Mouse (Mus musculus) liver, embryonic 15.5 days (tissue): ENCODE measurements around the gene 2210011C24Rik. TPM values are rescaled to one million over a fixed set of nuclear protein-coding genes. Genes with fewer than 3 reads are reported as not detected.
A peak's percentile ranks its signal among the peaks of the same experiment; 100 is the strongest.

Experiments used
- ATAC-seq: fragments of 200-750 bp; cut with Nextera tagmentation; 2 replicates; pipeline ENCODE4 v1.8.0; 2017; ENCODE audit warnings: moderate number of reproducible peaks, mild to moderate bottlenecking, moderate library complexity; ENCODE audit not compliant: insufficient read depth
- H3K27ac ChIP-seq: fragments of 300-500 bp; sonication (generic); replicated peaks from 2 replicates; pipeline ENCODE4 v1.5.1; 2015; ENCODE audit warnings: mild to moderate bottlenecking, inconsistent platforms
- H3K27me3 ChIP-seq: fragments of 300-500 bp; sonication (generic); 2 replicates; pipeline ENCODE4 v1.6.1; 2015; ENCODE audit warnings: mild to moderate bottlenecking, inconsistent platforms
- H3K36me3 ChIP-seq: fragments of 300-500 bp; sonication (generic); replicated peaks from 2 replicates; pipeline ENCODE4 v1.6.1; 2015; ENCODE audit warnings: moderate library complexity, mild to moderate bottlenecking, inconsistent platforms
- H3K4me1 ChIP-seq: fragments of 300-500 bp; sonication (generic); replicated peaks from 2 replicates; pipeline ENCODE4 v1.6.1; 2015; ENCODE audit warnings: inconsistent platforms
- H3K4me2 ChIP-seq: fragments of 300-500 bp; sonication (generic); 2 replicates; pipeline ENCODE4 v1.6.1; 2015; ENCODE audit warnings: moderate library complexity, mild to moderate bottlenecking, inconsistent platforms
- H3K4me3 ChIP-seq: fragments of 300-500 bp; sonication (generic); replicated peaks from 2 replicates; pipeline ENCODE4 v1.5.1; 2015; ENCODE audit warnings: mild to moderate bottlenecking, inconsistent platforms
- H3K9ac ChIP-seq: fragments of 300-500 bp; sonication (generic); 2 replicates; pipeline ENCODE4 v1.6.1; 2015; ENCODE audit warnings: moderate library complexity, mild to moderate bottlenecking, inconsistent platforms
- H3K9me3 ChIP-seq: fragments of 300-500 bp; sonication (generic); replicated peaks from 2 replicates; pipeline ENCODE4 v1.6.1; 2016; ENCODE audit warnings: inconsistent platforms
- WGBS: fragments of 180-500 bp; shearing (Covaris S2); methylation state at CpG from one replicate; pipeline ENCODE4 v1.1.7; 2015; ENCODE audit warnings: mixed read lengths; ENCODE audit not compliant: insufficient replicate concordance; 5-methylcytosine and 5-hydroxymethylcytosine counted together
- polyA plus RNA-seq: library from polyadenylated mRNA; unstranded; fragments of >200 nt; fragmentation: Nextera tagmentation; extraction: Ambion mirVana; gene quantifications from 2 replicates; pipeline ENCODE4 v1.2.1, GENCODE M21; 2015

Gene 2210011C24Rik
- polyA plus RNA-seq, 1 experiment from 2014 or later = not detected

- Histone ChIP-seq H3K27ac (no peak overlapping the region), H3K27me3 (no peaks in the 10 kb centered on the region), H3K9me3 (no peaks in the 10 kb centered on the region), H3K4me2 (no peak overlapping the region), H3K4me3 (no peak overlapping the region), H3K9ac (no peak overlapping the region), H3K36me3 (peaks cover 15% of the 10 kb centered on the region), H3K4me1 (peaks cover 49% of the 10 kb centered on the region)
- ATAC-seq = no peak
- WGBS = 61% methylated on average over 4 of the region's 4 CpGs
These were observed 35.8 kb downstream of the 2210011C24Rik start for GRCm38 (mm10) chr8:83976101-83976630.

- Histone ChIP-seq H3K27me3 (no peaks in the 10 kb centered on the region), H3K4me2 (no peak overlapping the region), H3K27ac (no peak overlapping the region), H3K9me3 (no peaks in the 10 kb centered on the region), H3K36me3 (peaks cover 24% of the 10 kb centered on the region), H3K4me3 (no peak overlapping the region), H3K4me1 (peaks cover 56% of the 10 kb centered on the region), H3K9ac (no peak overlapping the region)
- WGBS = 76% methylated on average over 4 of the region's 4 CpGs
- ATAC-seq = no peak
These were observed 37.5 kb downstream of the 2210011C24Rik start for GRCm38 (mm10) chr8:83974521-83974920.

GRCm38 (mm10) chr8:83973161-83974031 is 38.6 kb downstream of the 2210011C24Rik start:
- H3K27ac ChIP-seq = peak overlapping the region; percentile 79

GRCm38 (mm10) chr8:83972150-83973120 is 39.5 kb downstream of the 2210011C24Rik start, which contains the start of gene Prkaca:
Prkaca (plus strand) TSS chr8:83972993.
- Histone ChIP-seq H3K27me3 (no peaks in the 10 kb centered on the region), H3K4me1 (peaks cover 49% of the 10 kb centered on the region), H3K9ac (peak within 1 kb of the TSS; percentile 91), H3K27ac (peak within 1 kb of the TSS; percentile 79), H3K4me3 (peak within 1 kb of the TSS; percentile 94), H3K4me2 (peak within 1 kb of the TSS; percentile 99), H3K36me3 (peaks cover 45% of the 10 kb centered on the region), H3K9me3 (no peaks in the 10 kb centered on the region)
- WGBS = under 1% methylated on average over 76 of the region's 94 CpGs
- peak; percentile 99 for ATAC-seq

More at GRCm38 (mm10) chr8:83973161-83974031, 38.6 kb downstream of the 2210011C24Rik start:
- 8% methylated on average over 35 of the region's 37 CpGs for WGBS
- Histone ChIP-seq H3K27me3 (no peaks in the 10 kb centered on the region), H3K36me3 (peaks cover 35% of the 10 kb centered on the region), H3K4me3 (peak overlapping the region; percentile 94), H3K9me3 (no peaks in the 10 kb centered on the region), H3K4me1 (peaks cover 56% of the 10 kb centered on the region), H3K4me2 (peak overlapping the region; percentile 98), H3K9ac (peak overlapping the region; percentile 91)
- ATAC-seq = no peak; the same call in 1 of the 2 replicates

- Histone ChIP-seq H3K9ac (peak overlapping the region; percentile 78), H3K4me3 (peak overlapping the region; percentile 94), H3K4me1 (peaks cover 41% of the 10 kb centered on the region), H3K9me3 (no peaks in the 10 kb centered on the region), H3K27me3 (no peaks in the 10 kb centered on the region), H3K27ac (peak overlapping the region; percentile 78), H3K36me3 (peaks cover 52% of the 10 kb centered on the region), H3K4me2 (peak overlapping the region; percentile 99)
- ATAC-seq = no peak
- 79% methylated on average over 6 of the region's 6 CpGs for WGBS
These were observed 40.3 kb downstream of the 2210011C24Rik start for GRCm38 (mm10) chr8:83971661-83972060.

GRCm38 (mm10) chr8:83971121-83971520 is 40.9 kb downstream of the 2210011C24Rik start:
- no peak overlapping the region for H3K9ac ChIP-seq
- peaks cover 40% of the 10 kb centered on the region for H3K4me1 ChIP-seq
- ATAC-seq = no peak
- H3K9me3 ChIP-seq = no peaks in the 10 kb centered on the region
- H3K27me3 ChIP-seq = no peaks in the 10 kb centered on the region
- peaks cover 58% of the 10 kb centered on the region for H3K36me3 ChIP-seq
- H3K27ac ChIP-seq = peak overlapping the region; percentile 78; the same call in 1 of the 2 replicates
- peak overlapping the region; percentile 99 for H3K4me2 ChIP-seq
- no peak overlapping the region for H3K4me3 ChIP-seq
- WGBS = 83% methylated on average over 4 of the region's 4 CpGs

- peaks cover 89% of the 10 kb centered on the region for H3K36me3 ChIP-seq
- H3K27ac ChIP-seq = no peak overlapping the region
These were observed 44.3 kb downstream of the 2210011C24Rik start for GRCm38 (mm10) chr8:83967701-83968100.

GRCm38 (mm10) chr8:83964015-83964765 is 47.8 kb downstream of the 2210011C24Rik start:
- no peak for ATAC-seq
- WGBS = 82% methylated on average over 5 of the region's 5 CpGs
- Histone ChIP-seq H3K4me2 (no peak overlapping the region), H3K9ac (no peak overlapping the region), H3K36me3 (peaks cover 84% of the 10 kb centered on the region), H3K27ac (no peak overlapping the region), H3K27me3 (no peaks in the 10 kb centered on the region), H3K9me3 (no peaks in the 10 kb centered on the region), H3K4me1 (0 out of 2 replicates have a peak, but pooled peaks cover 3% of the 10 kb centered on the region), H3K4me3 (no peak overlapping the region)

More at GRCm38 (mm10) chr8:83967701-83968100, 44.3 kb downstream of the 2210011C24Rik start:
- no peak overlapping the region for H3K4me3 ChIP-seq
- H3K4me2 ChIP-seq = no peak overlapping the region
- peaks cover 21% of the 10 kb centered on the region for H3K4me1 ChIP-seq
- 89% methylated on average over 7 of the region's 7 CpGs for WGBS
- no peak overlapping the region for H3K9ac ChIP-seq
- ATAC-seq = no peak
- H3K27me3 ChIP-seq = no peaks in the 10 kb centered on the region
- H3K9me3 ChIP-seq = no peaks in the 10 kb centered on the region
